Mouse (Mus musculus): ENCODE results near the gene Polr2f. TPM values are rescaled to one million over a fixed set of nuclear protein-coding genes. Genes with fewer than 3 reads are reported as not detected.

The Polr2f gene
- polyA plus RNA-seq (2012; ENCODE audit: low replicate concordance), result 65.9 and 87.9 TPM in 2 replicates

GRCm38 (mm10) chr15:79140866-79141565 is at the start of gene Polr2f, which contains the start of gene 1700088E04Rik:
Gene Polr2f (plus strand): TSS chr15:79141009.
Gene 1700088E04Rik (minus strand): TSS chr15:79141253.

GRCm38 (mm10) chr15:79108421-79109320 is 32.1 kb upstream of the Polr2f start, which contains the start of gene Micall1:
Gene Micall1 (plus strand): TSS chr15:79108898.

DNA sequence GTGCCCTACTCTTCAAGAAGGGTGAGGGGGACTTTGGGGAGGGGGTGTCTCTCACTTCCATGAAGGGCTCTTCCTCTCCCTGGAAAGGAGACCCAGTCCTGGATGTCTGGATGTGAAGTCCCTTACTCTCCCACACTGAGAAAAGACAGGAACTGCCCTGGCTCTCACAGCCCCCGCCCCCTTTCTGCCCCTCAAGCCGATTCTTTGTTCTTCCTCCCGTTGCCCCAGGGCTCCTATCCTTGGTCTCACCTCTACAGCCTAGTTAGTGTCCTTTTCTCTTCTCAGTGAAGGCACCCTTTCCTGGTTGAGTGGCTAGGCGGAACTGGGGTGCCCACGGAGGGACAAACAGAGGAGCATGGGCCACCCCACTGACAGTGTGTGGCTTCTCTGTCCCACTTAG is 24.3 kb downstream of the Polr2f start, which contains the start of gene Sox10:
Gene Sox10, minus strand, starts transcription at position 101 of the 400 bp plus-strand sequence.

Other genes with a start within 250 kb of the Polr2f start
- gene Gm49510, start 241.3 kb upstream of the Polr2f start, polyA plus RNA-seq (2012; ENCODE audit: low replicate concordance), result 2.8 and 3.6 TPM in 2 replicates
- gene Sh3bp1, start 241.2 kb upstream of the Polr2f start, polyA plus RNA-seq (2012; ENCODE audit: low replicate concordance), result 524 and 1,002 TPM in 2 replicates
- 8.9 and 14.7 TPM in 2 replicates for gene Pdxp, start 227.1 kb upstream of the Polr2f start, polyA plus RNA-seq (2012; ENCODE audit: low replicate concordance)
- 15.8 and 51.1 TPM in 2 replicates for gene Lgals1, start 214.3 kb upstream of the Polr2f start, polyA plus RNA-seq (2012; ENCODE audit: low replicate concordance)
- gene Nol12, start 206.1 kb upstream of the Polr2f start, polyA plus RNA-seq (2012; ENCODE audit: low replicate concordance), result 17.2 and 18.8 TPM in 2 replicates
- gene Triobp, start 193.3 kb upstream of the Polr2f start, polyA plus RNA-seq (2012; ENCODE audit: low replicate concordance), result 91.0 and 129 TPM in 2 replicates
- 32.8 and 70.9 TPM in 2 replicates for gene H1f0, start 112.6 kb upstream of the Polr2f start, polyA plus RNA-seq (2012; ENCODE audit: low replicate concordance)
- gene Galr3, start 99.1 kb upstream of the Polr2f start, polyA plus RNA-seq (2012; ENCODE audit: low replicate concordance), result 0.38 and 1.2 TPM in 2 replicates
- gene Ankrd54, start 78.1 kb upstream of the Polr2f start, polyA plus RNA-seq (2012; ENCODE audit: low replicate concordance), result 41.1 and 171 TPM in 2 replicates
- gene Eif3l, start 65.8 kb upstream of the Polr2f start, polyA plus RNA-seq (2012; ENCODE audit: low replicate concordance), result 8.7 and 44.6 TPM in 2 replicates
- gene Micall1, start 32.1 kb upstream of the Polr2f start, polyA plus RNA-seq (2012; ENCODE audit: low replicate concordance), result 15.6 and 50.5 TPM in 2 replicates
- 1.7 TPM in 1 of 2 replicates, not detected in the other for gene 1700088E04Rik, start 244 bp downstream of the Polr2f start, polyA plus RNA-seq (2012; ENCODE audit: low replicate concordance)
- gene Sox10, start 24.2 kb downstream of the Polr2f start, polyA plus RNA-seq (2012; ENCODE audit: low replicate concordance), result 0.42 TPM in 1 of 2 replicates, not detected in the other
- 17.4 and 21.0 TPM in 2 replicates for gene Pick1, start 88.2 kb downstream of the Polr2f start, polyA plus RNA-seq (2012; ENCODE audit: low replicate concordance)
- gene Gm49486, start 88.4 kb downstream of the Polr2f start, polyA plus RNA-seq (2012; ENCODE audit: low replicate concordance), result not detected in 2 replicates
- gene Slc16a8, start 113.8 kb downstream of the Polr2f start, polyA plus RNA-seq (2012; ENCODE audit: low replicate concordance), result not detected in 2 replicates
- gene Baiap2l2, start 144.5 kb downstream of the Polr2f start, polyA plus RNA-seq (2012; ENCODE audit: low replicate concordance), result 0.08 TPM in 1 of 2 replicates, not detected in the other
- 54.7 and 64.1 TPM in 2 replicates for gene Pla2g6, start 187.4 kb downstream of the Polr2f start, polyA plus RNA-seq (2012; ENCODE audit: low replicate concordance)
- 2.2 and 2.7 TPM in 2 replicates for gene Maff, start 205.6 kb downstream of the Polr2f start, polyA plus RNA-seq (2012; ENCODE audit: low replicate concordance)

Data from leukemia stem cell, adult 10-12 weeks (primary cell).